Mouse (Mus musculus): ENCODE results near the gene Btbd9.

The Btbd9 gene

DNA sequence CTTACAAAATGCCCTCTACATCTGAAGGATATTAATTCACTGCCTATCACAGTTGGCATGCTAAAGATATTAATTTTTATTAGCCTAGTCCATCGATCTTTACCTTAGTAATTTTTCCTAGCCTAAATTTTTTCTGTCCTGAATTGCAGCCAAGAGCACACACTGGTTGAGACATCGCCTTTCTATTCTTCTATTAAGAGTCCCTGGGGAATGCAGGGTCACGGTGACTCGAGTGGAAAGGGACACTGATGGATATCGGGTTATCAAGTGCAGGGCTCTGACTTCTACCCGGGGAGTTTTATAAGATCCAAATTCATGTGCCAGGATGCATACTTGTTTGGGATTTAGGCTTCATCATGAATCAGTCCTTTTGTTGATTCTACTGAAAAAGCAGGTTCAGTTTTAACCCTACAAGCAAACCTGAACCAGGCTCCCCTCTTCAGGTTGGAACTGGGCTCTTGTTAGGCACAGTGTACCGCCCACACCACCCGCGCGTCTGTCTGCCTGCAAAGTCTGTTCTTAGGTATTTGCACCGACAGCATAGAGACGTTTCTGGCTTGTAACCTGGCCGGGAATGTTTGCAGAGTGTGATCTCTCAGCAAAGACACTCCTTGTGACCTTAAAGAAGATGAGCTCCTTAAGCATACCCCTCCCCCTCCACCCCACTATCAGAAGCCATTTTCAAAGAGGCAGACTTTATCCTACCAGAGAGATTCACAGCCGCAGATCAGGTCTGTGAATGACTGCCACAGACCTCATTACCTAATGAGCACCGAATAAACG, 297.5 kb downstream of the Btbd9 start:
- no peak for DNase-seq (ENCODE audit: low spot score)

DNA sequence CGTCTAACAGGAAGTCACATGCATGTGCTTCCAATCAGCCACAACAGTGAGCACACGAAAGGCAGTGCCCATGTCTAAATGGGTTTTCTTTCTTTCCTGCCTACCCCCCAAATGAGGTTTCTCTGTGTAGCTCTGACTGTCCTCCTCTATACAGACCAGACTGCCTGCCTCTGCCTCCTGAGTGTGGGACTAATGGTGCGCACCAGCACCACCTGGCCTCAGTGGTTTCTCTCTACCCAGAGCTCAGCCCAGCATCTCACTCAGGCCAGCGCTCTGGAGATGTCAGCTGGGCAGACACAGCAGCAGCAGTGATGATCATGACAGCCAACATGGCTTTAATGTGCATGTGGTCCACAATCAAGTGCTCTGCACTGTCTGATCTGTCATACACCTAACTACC, 299.8 kb downstream of the Btbd9 start:
- DNase-seq (ENCODE audit: low spot score): no peak

- DNase-seq (ENCODE audit: low spot score): no peak
Measured at GRCm38 (mm10) chr17:30272769-30273168, 303.5 kb downstream of the Btbd9 start.

DNA sequence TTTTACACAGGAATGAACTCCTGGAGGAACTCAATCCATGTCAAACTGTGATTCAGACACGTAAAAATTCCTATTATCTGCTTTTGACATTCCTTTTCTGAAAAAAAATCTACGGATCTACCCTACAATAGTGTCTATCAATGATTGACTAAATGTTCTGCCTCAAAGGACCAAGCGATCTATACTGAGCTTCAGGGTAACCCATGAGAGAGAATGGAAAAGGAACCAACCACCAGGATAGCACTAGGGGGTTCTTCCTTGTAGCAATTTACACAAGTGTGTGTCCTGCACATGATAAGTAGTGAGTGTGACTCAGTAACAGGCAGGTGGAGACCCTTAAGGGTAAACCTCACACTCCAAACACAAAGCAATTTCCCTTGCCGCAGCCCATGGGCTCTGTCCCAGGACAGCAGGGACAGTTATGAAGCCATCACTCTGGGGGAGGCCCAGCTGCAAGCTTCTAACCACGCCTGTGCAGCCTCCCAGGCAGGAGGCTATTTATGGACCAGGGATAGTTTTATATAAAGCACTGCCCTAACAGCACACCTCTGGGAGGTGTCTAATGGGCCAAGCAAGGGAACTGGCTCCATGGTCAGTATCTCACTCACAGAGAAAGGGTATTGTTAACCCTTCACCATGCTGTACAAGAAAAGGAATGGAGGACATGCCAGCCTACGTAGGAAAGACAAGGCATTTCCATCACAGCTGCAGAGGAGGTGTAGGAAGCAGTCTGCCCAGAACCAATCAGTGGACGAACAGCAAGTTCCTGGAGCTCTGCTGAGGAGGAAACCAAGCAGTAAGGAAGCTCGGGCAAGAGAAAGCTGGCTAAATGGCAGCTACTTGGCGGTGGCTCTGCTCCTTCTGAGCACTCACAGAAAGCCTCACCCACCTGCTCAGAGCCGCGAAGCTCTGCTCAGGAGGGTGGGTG, 306.9 kb downstream of the Btbd9 start:
- DNase-seq (ENCODE audit: low spot score): no peak

DNA sequence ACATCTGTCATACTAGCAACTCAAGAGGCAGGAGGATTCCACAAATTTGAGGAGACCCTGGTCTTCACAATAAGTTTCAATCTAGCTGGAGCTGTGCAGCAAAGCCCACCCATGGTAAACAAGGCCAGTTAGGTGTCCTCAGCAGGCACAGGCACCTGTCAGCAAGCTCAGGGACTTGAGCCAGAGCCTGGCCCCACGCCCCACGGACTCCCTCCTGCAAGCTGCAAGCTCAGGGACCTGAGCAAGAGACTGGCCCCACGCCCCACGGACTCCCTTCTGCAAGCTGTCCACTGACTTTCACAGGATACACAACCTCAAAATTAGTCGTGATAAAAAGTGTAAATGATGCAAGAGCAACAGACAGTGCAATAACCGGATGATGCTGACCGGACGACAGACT, 307.8 kb downstream of the Btbd9 start:
- DNase-seq (ENCODE audit: low spot score): no peak

- no peak for DNase-seq (ENCODE audit: low spot score)
Measured at GRCm38 (mm10) chr17:30267432-30267973, 308.8 kb downstream of the Btbd9 start.

DNA sequence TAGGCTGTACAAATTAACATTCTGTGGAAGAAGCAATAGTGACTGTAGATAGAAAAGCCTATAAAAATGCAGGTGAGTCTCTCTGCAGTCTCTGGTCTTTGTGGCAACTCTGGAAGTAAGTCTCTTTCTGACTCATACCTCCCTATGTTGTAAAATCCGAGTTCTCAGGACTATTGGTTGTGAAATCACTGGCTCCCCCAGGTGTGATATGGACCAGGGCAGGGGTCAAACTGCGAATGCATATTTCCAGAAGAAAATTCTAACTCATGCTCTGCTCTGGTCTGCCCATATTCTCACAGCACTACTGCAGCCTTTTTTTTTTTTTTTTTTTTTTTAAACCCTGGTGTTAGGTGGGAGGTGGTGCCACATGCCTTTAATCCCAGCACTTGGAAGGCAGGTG, 312.8 kb downstream of the Btbd9 start:
- DNase-seq (ENCODE audit: low spot score): no peak

DNA sequence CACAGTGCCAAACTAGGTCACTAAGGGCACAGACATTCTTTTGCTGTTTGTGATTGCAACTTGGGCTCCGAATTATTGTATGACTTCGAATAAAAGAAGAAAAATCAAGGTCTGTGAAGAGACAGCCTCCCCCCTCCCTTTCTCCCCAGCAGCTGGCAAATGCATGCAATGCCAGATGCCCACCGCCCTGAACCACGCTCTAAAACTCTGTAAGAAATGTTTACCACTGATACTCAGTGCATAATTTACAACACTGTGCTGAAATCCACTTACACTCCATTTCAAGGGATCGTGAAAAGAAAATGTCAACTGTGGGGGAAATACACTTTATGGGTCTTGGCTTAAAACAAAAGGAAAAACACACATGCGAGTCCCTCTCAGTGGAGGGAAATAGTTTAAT, 313.3 kb downstream of the Btbd9 start:
- no peak for DNase-seq (ENCODE audit: low spot score)

GRCm38 (mm10) chr17:30262440-30262839, 313.8 kb downstream of the Btbd9 start:
- no peak for DNase-seq (ENCODE audit: low spot score)

DNA sequence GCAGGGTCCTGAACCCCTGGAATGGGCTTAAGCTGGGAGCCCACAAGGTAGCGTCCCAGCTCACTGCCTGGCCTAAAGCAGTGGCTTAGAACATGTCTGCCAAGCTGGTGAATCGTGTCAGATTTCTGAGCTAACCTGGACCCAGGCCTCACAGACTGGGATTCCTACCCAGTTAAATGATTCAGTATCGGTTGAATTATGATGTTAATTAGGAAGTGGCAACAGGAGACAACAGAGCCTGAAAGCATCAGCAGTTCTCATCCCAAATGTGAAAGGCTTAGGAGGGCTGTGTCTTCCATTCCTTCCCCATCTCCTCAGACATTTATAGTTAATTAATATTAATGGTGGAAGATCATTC, 314.3 kb downstream of the Btbd9 start:
- DNase-seq (ENCODE audit: low spot score): no peak

DNA sequence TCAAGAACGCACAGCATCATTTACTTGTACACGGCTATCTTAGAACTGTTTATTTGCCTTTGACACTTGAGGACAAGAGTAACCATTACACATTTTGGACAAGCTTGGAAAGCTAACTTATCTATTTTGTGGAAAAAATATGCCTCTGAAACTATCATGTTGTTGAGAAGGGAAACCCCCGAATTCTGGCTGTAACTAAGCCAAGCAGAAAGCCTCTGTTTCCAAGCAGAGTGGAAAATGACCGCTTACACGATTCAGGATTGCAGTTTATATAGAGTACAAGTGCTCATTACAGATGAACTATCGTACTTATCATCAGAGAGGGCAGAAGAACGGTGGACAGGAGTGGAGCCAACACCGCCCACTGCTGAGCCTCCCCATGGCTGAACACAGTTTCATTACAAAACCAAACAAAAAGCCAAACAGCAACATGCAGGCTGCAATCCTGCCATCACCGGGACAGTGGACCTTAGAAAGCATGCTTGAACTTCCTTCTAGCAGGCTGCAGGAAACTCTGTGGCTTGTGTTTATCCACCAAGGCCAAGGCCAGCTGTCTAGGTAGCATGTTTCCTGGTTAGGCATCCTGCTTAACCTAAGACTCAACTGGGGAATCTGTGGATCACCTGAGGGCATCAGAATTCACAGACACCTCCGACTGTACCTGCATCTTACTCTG, 314.8 kb downstream of the Btbd9 start:
- no peak for DNase-seq (ENCODE audit: low spot score)

GRCm38 (mm10) chr17:30260641-30261306, 315.5 kb downstream of the Btbd9 start:
- no peak for DNase-seq (ENCODE audit: low spot score)

DNA sequence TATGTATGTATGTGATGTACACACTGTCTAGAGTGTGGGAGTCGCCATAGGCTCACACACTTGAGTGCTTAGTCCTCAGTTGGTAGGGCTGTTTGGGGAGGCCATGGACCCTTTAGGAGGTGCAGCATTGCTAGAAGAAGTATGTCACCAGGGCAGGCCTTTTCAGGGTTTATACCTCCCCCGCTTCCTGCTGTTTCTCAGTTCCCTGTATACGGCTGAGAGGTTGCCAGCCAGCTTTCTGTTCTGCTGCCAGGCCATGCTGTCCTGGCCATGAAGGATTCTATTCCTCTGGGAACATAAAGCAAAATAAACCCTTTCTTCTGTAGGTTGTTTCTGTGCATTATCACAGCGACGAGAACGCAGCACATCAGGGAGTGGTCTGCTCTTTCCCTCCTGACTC, 316.4 kb downstream of the Btbd9 start:
- DNase-seq (ENCODE audit: low spot score): no peak

- no peak for DNase-seq (ENCODE audit: low spot score)
Measured at GRCm38 (mm10) chr17:30258480-30258879, 317.8 kb downstream of the Btbd9 start.

DNA sequence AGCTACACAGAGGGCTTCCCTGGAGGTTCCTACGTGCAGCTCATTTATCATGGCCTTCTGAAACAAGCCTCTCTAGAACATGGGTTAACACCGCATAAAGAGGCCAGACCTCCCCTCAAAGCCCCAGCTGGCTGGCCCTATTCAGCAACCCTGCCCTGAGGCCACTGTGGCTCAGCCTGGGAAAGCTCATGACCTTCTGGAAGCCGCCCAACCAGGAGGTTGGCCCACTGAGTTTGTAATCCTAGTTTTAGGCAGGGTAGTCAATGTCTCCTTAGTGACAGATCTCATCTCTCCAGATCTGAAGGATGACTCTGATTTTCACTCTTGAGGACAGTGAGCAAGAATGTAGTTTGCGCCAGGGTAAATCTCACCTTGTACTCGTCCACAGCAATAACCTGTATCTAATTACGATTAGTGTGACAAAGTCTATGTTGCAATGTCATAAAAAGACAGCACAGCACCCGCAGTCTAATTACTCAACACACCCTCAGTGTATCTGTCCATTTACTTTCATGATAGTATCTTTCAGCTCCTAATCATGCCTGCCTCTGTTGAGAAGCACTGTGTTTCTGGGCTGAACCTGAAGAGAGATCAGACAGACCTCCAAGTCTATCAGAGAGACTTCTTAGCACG, 320.2 kb downstream of the Btbd9 start:
- DNase-seq (ENCODE audit: low spot score): no peak

DNA sequence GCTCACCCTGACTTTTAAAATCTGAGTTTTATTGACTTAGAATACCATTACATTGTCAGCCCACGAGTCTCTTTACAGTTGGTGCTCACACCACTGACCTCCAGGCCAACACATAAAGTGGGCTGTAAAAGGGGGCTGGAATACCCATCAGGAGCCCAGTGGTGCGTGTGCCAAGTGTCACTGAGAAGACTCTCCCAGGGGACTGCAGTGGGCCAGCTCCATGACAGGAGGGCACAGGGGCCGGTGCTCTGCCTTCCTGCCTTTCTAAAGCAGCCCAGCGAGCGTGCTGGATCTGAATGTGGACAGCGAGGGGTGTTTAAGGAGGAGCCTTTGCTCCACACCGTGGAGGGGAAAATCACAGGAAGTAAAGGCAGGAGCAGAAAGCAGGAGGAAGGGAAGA, 322.4 kb downstream of the Btbd9 start:
- DNase-seq (ENCODE audit: low spot score): no peak

DNA sequence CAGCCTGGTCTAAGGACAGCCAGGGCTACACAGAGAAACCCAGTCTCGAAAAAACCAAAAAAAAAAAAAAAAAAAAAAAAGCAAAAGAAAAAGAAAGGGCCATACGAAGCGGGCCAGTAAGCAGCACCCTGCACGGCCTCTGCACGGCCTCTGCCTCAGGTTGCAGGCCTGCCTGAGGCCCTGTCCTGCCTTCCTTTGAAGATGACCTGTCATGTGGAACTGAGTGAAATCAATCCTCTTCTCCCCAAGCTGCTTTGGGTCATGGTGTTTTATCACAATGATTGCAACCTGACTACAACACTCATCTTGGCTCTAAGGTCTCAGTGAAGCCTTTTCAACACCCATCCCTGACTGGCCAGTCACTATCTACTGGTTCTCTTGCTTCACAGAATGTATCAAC, 323.3 kb downstream of the Btbd9 start:
- DNase-seq (ENCODE audit: low spot score): no peak

GRCm38 (mm10) chr17:30245308-30245706, 331.0 kb downstream of the Btbd9 start:
- no peak for DNase-seq (ENCODE audit: low spot score)

- no peak for DNase-seq (ENCODE audit: low spot score)
Measured at GRCm38 (mm10) chr17:30244651-30245307, 331.5 kb downstream of the Btbd9 start.

DNA sequence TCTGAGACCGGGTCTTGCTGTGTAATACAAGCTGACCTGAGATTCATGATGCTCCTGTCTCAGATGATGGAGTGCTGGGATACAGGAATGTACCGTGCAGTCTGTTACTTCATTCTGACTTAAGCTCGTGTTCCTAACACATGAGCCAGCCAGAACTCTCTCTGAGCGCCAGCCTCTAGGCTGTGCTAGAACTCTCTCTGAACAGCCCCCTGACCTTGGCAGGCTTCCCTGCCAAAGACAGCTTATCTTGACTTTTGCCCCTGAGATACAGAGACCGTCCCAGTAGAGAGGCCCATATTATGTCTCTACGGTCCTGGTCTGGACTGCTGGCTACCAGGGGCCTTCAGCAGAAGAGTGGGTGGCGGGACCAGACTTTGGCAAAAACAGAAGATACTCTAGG, 332.7 kb downstream of the Btbd9 start:
- no peak for DNase-seq (ENCODE audit: low spot score)

- no peak for DNase-seq (ENCODE audit: low spot score)
Measured at GRCm38 (mm10) chr17:30242647-30243046, 333.6 kb downstream of the Btbd9 start.

Data from urinary bladder, postnatal 10 days (tissue).